Mouse (Mus musculus): Measurements from ENCODE around the gene Gen1. TPM values are rescaled to one million over a fixed set of nuclear protein-coding genes. Genes with fewer than 3 reads are reported as not detected.

Gene Gen1
- total RNA-seq, 4 experiments from 2014 or later = 1.1 to 2.6 (median 1.9) TPM

Small RNAs within 50 kb of the gene (microRNA-seq; reads per million reads assigned to microRNA genes)
- 0 reads per million in 2 experiments for gene Mir7675

Other genes with a start within 250 kb of the Gen1 start
- gene Kcns3, start 114.7 kb downstream of the Gen1 start, total RNA-seq (2022) = 10 to 100 TPM in 3 of 4 experiments, 1 to 10 TPM in 1; 9.6 to 16.0 (median 13.6) TPM
- not detected for gene Msgn1, start 56.8 kb downstream of the Gen1 start, total RNA-seq (2022)
- gene Smc6, start 85 bp upstream of the Gen1 start, total RNA-seq (2022) = 10 to 100 TPM; 27.4 to 35.8 (median 33.7) TPM
- 100 to 1,000 TPM; 407 to 453 (median 425) TPM for gene Vsnl1, start 170.8 kb upstream of the Gen1 start, total RNA-seq (2022)
- gene Rad51ap2, start 190.3 kb upstream of the Gen1 start, total RNA-seq (2022) = 1 to 10 TPM in 2 of 4 experiments, under 1 TPM in 2; 0.35 to 1.6 (median 1.2) TPM